Mouse (Mus musculus) frontal cortex, postnatal 36 days (tissue): ENCODE data around the gene Hoxc9.

ENCODE experiments used
- DNase-seq, 2 experiments: peaks; one replicate each; pipeline ENCODE4 v3.0.0; 2022; ENCODE audit warnings: low spot score in 2 of 2

Gene Hoxc9

GRCm38 (mm10) chr15:102976171-102976570 lies at the start of gene Hoxc9:
Gene Hoxc9 (plus strand): TSS chr15:102976439.
- no peak for DNase-seq

GRCm38 (mm10) chr15:102927032-102927645 lies 49.1 kb upstream of the Hoxc9 start:
- DNase-seq, result no peak

- no peak for DNase-seq
Observed at GRCm38 (mm10) chr15:102931706-102932358, 44.4 kb upstream of the Hoxc9 start.

- no peak for DNase-seq
Observed at GRCm38 (mm10) chr15:102934438-102934837, 41.8 kb upstream of the Hoxc9 start.

GRCm38 (mm10) chr15:102934897-102935296 lies 41.3 kb upstream of the Hoxc9 start:
- no peak for DNase-seq

GRCm38 (mm10) chr15:102936279-102936972 lies 39.8 kb upstream of the Hoxc9 start, which contains the start of gene Hoxc12:
Gene Hoxc12 (plus strand): TSS chr15:102936757.
- DNase-seq, result no peak

GRCm38 (mm10) chr15:102937036-102937666 lies 39.1 kb upstream of the Hoxc9 start:
- DNase-seq, result no peak

GRCm38 (mm10) chr15:102939256-102940155 lies 36.7 kb upstream of the Hoxc9 start:
- DNase-seq, result no peak

- DNase-seq, result no peak
Observed at GRCm38 (mm10) chr15:102942739-102943467, 33.3 kb upstream of the Hoxc9 start.

GRCm38 (mm10) chr15:102943468-102943813 lies 32.8 kb upstream of the Hoxc9 start:
- no peak for DNase-seq

GRCm38 (mm10) chr15:102945185-102946077 lies 30.8 kb upstream of the Hoxc9 start:
- no peak for DNase-seq

- no peak for DNase-seq
Observed at GRCm38 (mm10) chr15:102947276-102947675, 29.0 kb upstream of the Hoxc9 start.

- no peak for DNase-seq
Observed at GRCm38 (mm10) chr15:102948842-102949241, 27.4 kb upstream of the Hoxc9 start.

GRCm38 (mm10) chr15:102949696-102950095 lies 26.5 kb upstream of the Hoxc9 start:
- no peak for DNase-seq

GRCm38 (mm10) chr15:102950877-102951276 lies 25.4 kb upstream of the Hoxc9 start:
- DNase-seq, result no peak

GRCm38 (mm10) chr15:102953561-102953960 lies 22.7 kb upstream of the Hoxc9 start:
- no peak for DNase-seq

GRCm38 (mm10) chr15:102954192-102955006 lies 21.8 kb upstream of the Hoxc9 start, which contains the start of gene Hoxc11:
Gene Hoxc11 (plus strand): TSS chr15:102954427.
- DNase-seq, result no peak

- no peak for DNase-seq
Observed at GRCm38 (mm10) chr15:102955007-102955382, 21.2 kb upstream of the Hoxc9 start.
